Mouse (Mus musculus): ENCODE measurements at regions not wholly inside any gene's neighbourhood (a gene's known extent, or its start where the extent isn't known, plus 50 kb on each side); places are given as distances from the start of the nearest gene placed in this dataset.
"Not testable (repeated sequence)": the region's sequence is repeated elsewhere in the genome, so short reads cannot be mapped to it uniquely, and the experiment has no call there.

- in situ Hi-C loops (cut with MseI, MboI), result loop anchor here in 1 of 2 experiments (25.0 kb wide), 1 partner anchor 396 kb away; no protein-coding TSS in a partner anchor
Measured at GRCm38 (mm10) chr13:12940911-12941310, 64.3 kb downstream of the Prl2c2 start.

GRCm38 (mm10) chr13:12935103-12935502 is 70.1 kb downstream of the Prl2c2 start:
- in situ Hi-C loops (cut with MseI, MboI), result loop anchor here in 1 of 2 experiments (25.0 kb wide), 1 partner anchor 402 kb away; no protein-coding TSS in a partner anchor

GRCm38 (mm10) chr13:12931907-12932617 is 73.1 kb downstream of the Prl2c2 start:
- in situ Hi-C loops (cut with MseI, MboI), result loop anchor here in 1 of 2 experiments (25.0 kb wide), 1 partner anchor 405 kb away; no protein-coding TSS in a partner anchor

GRCm38 (mm10) chr13:12930566-12930965 is 74.6 kb downstream of the Prl2c2 start:
- in situ Hi-C loops (cut with MseI, MboI), result loop anchor here in 1 of 2 experiments (25.0 kb wide), 1 partner anchor 407 kb away; no protein-coding TSS in a partner anchor

- in situ Hi-C loops (cut with MseI, MboI), result loop anchor here (10.0 to 25.0 kb wide), 2 partner anchors 395 to 407 kb away; no protein-coding TSS in a partner anchor
Measured at GRCm38 (mm10) chr13:12929806-12930205, 75.4 kb downstream of the Prl2c2 start.

GRCm38 (mm10) chr13:12927587-12928345 is 77.4 kb downstream of the Prl2c2 start:
- in situ Hi-C loops (cut with MseI, MboI), result loop anchor here (10.0 to 25.0 kb wide), 2 partner anchors 397 to 410 kb away; no protein-coding TSS in a partner anchor

- in situ Hi-C loops (cut with MseI, MboI), result loop anchor here (10.0 to 25.0 kb wide), 2 partner anchors 399 to 412 kb away; no protein-coding TSS in a partner anchor
Measured at GRCm38 (mm10) chr13:12925604-12926003, 79.6 kb downstream of the Prl2c2 start.

- in situ Hi-C loops (cut with MseI, MboI), result no loop called here
Measured at GRCm38 (mm10) chr13:12912902-12913301, 92.3 kb downstream of the Prl2c2 start.

- in situ Hi-C loops (cut with MseI, MboI), result no loop called here
Measured at GRCm38 (mm10) chr13:12906151-12906550, 99.0 kb downstream of the Prl2c2 start.

- in situ Hi-C loops (cut with MseI, MboI), result not testable (repeated sequence)
Measured at GRCm38 (mm10) chr13:12889631-12890030, 89.8 kb upstream of the Prl2c3 start.

- in situ Hi-C loops (cut with MseI, MboI), result not testable (repeated sequence)
Measured at GRCm38 (mm10) chr13:12879506-12879905, 79.6 kb upstream of the Prl2c3 start.

- in situ Hi-C loops (cut with MseI, MboI), result not testable (repeated sequence)
Measured at GRCm38 (mm10) chr13:12864946-12865345, 65.1 kb upstream of the Prl2c3 start.

- in situ Hi-C loops (cut with MseI, MboI), result no loop called here
Measured at GRCm38 (mm10) chr13:12864263-12864662, 64.4 kb upstream of the Prl2c3 start.

GRCm38 (mm10) chr13:12863542-12863941 is 63.7 kb upstream of the Prl2c3 start:
- in situ Hi-C loops (cut with MseI, MboI), result not testable (repeated sequence)

- in situ Hi-C loops (cut with MseI, MboI), result not testable (repeated sequence)
Measured at GRCm38 (mm10) chr13:12860954-12861353, 61.1 kb upstream of the Prl2c3 start.

GRCm38 (mm10) chr13:12859930-12860329 is 60.1 kb upstream of the Prl2c3 start:
- in situ Hi-C loops (cut with MseI, MboI), result not testable (repeated sequence)

Measured in mouse trophoblast stem cell (cell line).